Mouse (Mus musculus): ENCODE measurements around the gene Zfp523. TPM values are rescaled to one million over a fixed set of nuclear protein-coding genes. Genes with fewer than 3 reads are reported as not detected.

The Zfp523 gene
- polyA plus RNA-seq, 1 experiment from 2014 or later: 40.3 TPM

GRCm38 (mm10) chr17:28244214-28244613 is 67.3 kb downstream of the Zfp523 start:
- no peak overlapping the region for H3K9ac ChIP-seq (replicated peaks; ENCODE audit: low read depth, low read length)
- 85% methylated on average over 6 of the region's 6 CpGs for WGBS
- no peak for ATAC-seq
- peaks cover 5% of the 10 kb centered on the region; the same call in 1 of the 2 replicates for H3K4me1 ChIP-seq (replicated peaks; ENCODE audit: control insufficient read depth, insufficient read depth, low read length)
- no peak overlapping the region for H3K4me3 ChIP-seq (replicated peaks; ENCODE audit: low read length)
- H3K9me3 ChIP-seq (ENCODE audit: control insufficient read depth, low read length): no peaks in the 10 kb centered on the region
- no peak overlapping the region for H3K4me2 ChIP-seq (ENCODE audit: low read length)
- H3K36me3 ChIP-seq (ENCODE audit: control insufficient read depth, insufficient read depth): no peaks in the 10 kb centered on the region
- no peaks in the 10 kb centered on the region for H3K27me3 ChIP-seq (replicated peaks; ENCODE audit: control insufficient read depth, insufficient read depth, low read length)
- H3K27ac ChIP-seq (ENCODE audit: low read length): no peak overlapping the region

- peaks cover 6% of the 10 kb centered on the region; the same call in 1 of the 2 replicates for H3K4me1 ChIP-seq (replicated peaks; ENCODE audit: control insufficient read depth, insufficient read depth, low read length)
- H3K27me3 ChIP-seq (replicated peaks; ENCODE audit: control insufficient read depth, insufficient read depth, low read length): no peaks in the 10 kb centered on the region
- 25% methylated on average over 6 of the region's 6 CpGs for WGBS
- no peak overlapping the region for H3K4me2 ChIP-seq (ENCODE audit: low read length)
- no peaks in the 10 kb centered on the region for H3K9me3 ChIP-seq (ENCODE audit: control insufficient read depth, low read length)
- no peaks in the 10 kb centered on the region for H3K36me3 ChIP-seq (ENCODE audit: control insufficient read depth, insufficient read depth)
- H3K4me3 ChIP-seq (replicated peaks; ENCODE audit: low read length): no peak overlapping the region
- no peak overlapping the region for H3K9ac ChIP-seq (replicated peaks; ENCODE audit: low read depth, low read length)
- no peak overlapping the region for H3K27ac ChIP-seq (ENCODE audit: low read length)
- peak; percentile 62 for ATAC-seq
Observed at GRCm38 (mm10) chr17:28244714-28245113, 67.8 kb downstream of the Zfp523 start.

- ATAC-seq: no peak
- 70% methylated on average over 11 of the region's 11 CpGs for WGBS
- Histone ChIP-seq H3K4me2 (ENCODE audit: low read length) (no peak overlapping the region), H3K9me3 (ENCODE audit: control insufficient read depth, low read length) (no peaks in the 10 kb centered on the region), H3K9ac (replicated peaks; ENCODE audit: low read depth, low read length) (no peak overlapping the region), H3K27ac (ENCODE audit: low read length) (no peak overlapping the region), H3K4me3 (replicated peaks; ENCODE audit: low read length) (no peak overlapping the region), H3K4me1 (replicated peaks; ENCODE audit: control insufficient read depth, insufficient read depth, low read length) (peaks cover 6% of the 10 kb centered on the region; the same call in 1 of the 2 replicates), H3K36me3 (ENCODE audit: control insufficient read depth, insufficient read depth) (no peaks in the 10 kb centered on the region), H3K27me3 (replicated peaks; ENCODE audit: control insufficient read depth, insufficient read depth, low read length) (no peaks in the 10 kb centered on the region)
Observed at GRCm38 (mm10) chr17:28246640-28247039, 69.7 kb downstream of the Zfp523 start.

GRCm38 (mm10) chr17:28247613-28248012 is 70.7 kb downstream of the Zfp523 start:
- H3K4me2 ChIP-seq (ENCODE audit: low read length): no peak overlapping the region
- no peaks in the 10 kb centered on the region for H3K9me3 ChIP-seq (ENCODE audit: control insufficient read depth, low read length)
- no peaks in the 10 kb centered on the region for H3K36me3 ChIP-seq (ENCODE audit: control insufficient read depth, insufficient read depth)
- 70% methylated on average over 6 of the region's 6 CpGs for WGBS
- peaks cover 6% of the 10 kb centered on the region; the same call in 1 of the 2 replicates for H3K4me1 ChIP-seq (replicated peaks; ENCODE audit: control insufficient read depth, insufficient read depth, low read length)
- ATAC-seq: no peak
- no peak overlapping the region for H3K4me3 ChIP-seq (replicated peaks; ENCODE audit: low read length)
- H3K27me3 ChIP-seq (replicated peaks; ENCODE audit: control insufficient read depth, insufficient read depth, low read length): no peaks in the 10 kb centered on the region
- H3K27ac ChIP-seq (ENCODE audit: low read length): no peak overlapping the region
- H3K9ac ChIP-seq (replicated peaks; ENCODE audit: low read depth, low read length): no peak overlapping the region

- Histone ChIP-seq H3K27me3 (replicated peaks; ENCODE audit: control insufficient read depth, insufficient read depth, low read length) (no peaks in the 10 kb centered on the region), H3K27ac (ENCODE audit: low read length) (no peak overlapping the region), H3K4me2 (ENCODE audit: low read length) (no peak overlapping the region), H3K9me3 (ENCODE audit: control insufficient read depth, low read length) (no peaks in the 10 kb centered on the region), H3K36me3 (ENCODE audit: control insufficient read depth, insufficient read depth) (no peaks in the 10 kb centered on the region), H3K4me1 (replicated peaks; ENCODE audit: control insufficient read depth, insufficient read depth, low read length) (peaks cover 6% of the 10 kb centered on the region; the same call in 1 of the 2 replicates), H3K4me3 (replicated peaks; ENCODE audit: low read length) (no peak overlapping the region), H3K9ac (replicated peaks; ENCODE audit: low read depth, low read length) (no peak overlapping the region)
- 55% methylated on average over 12 of the region's 12 CpGs for WGBS
- ATAC-seq: no peak
Observed at GRCm38 (mm10) chr17:28249062-28249461, 72.1 kb downstream of the Zfp523 start.

GRCm38 (mm10) chr17:28251579-28252280 is 74.8 kb downstream of the Zfp523 start:
- Histone ChIP-seq H3K36me3 (ENCODE audit: control insufficient read depth, insufficient read depth) (no peaks in the 10 kb centered on the region), H3K27ac (ENCODE audit: low read length) (no peak overlapping the region), H3K4me2 (ENCODE audit: low read length) (no peak overlapping the region), H3K9ac (replicated peaks; ENCODE audit: low read depth, low read length) (no peak overlapping the region), H3K4me1 (replicated peaks; ENCODE audit: control insufficient read depth, insufficient read depth, low read length) (peaks cover 10% of the 10 kb centered on the region), H3K4me3 (replicated peaks; ENCODE audit: low read length) (no peak overlapping the region), H3K9me3 (ENCODE audit: control insufficient read depth, low read length) (no peaks in the 10 kb centered on the region), H3K27me3 (replicated peaks; ENCODE audit: control insufficient read depth, insufficient read depth, low read length) (no peaks in the 10 kb centered on the region)
- 91% methylated on average over 12 of the region's 12 CpGs for WGBS
- ATAC-seq: no peak

GRCm38 (mm10) chr17:28252281-28252648 is 75.3 kb downstream of the Zfp523 start:
- 70% methylated on average over 5 of the region's 5 CpGs for WGBS
- ATAC-seq: no peak
- Histone ChIP-seq H3K27me3 (replicated peaks; ENCODE audit: control insufficient read depth, insufficient read depth, low read length) (no peaks in the 10 kb centered on the region), H3K4me2 (ENCODE audit: low read length) (no peak overlapping the region), H3K9me3 (ENCODE audit: control insufficient read depth, low read length) (no peaks in the 10 kb centered on the region), H3K4me3 (replicated peaks; ENCODE audit: low read length) (no peak overlapping the region), H3K4me1 (replicated peaks; ENCODE audit: control insufficient read depth, insufficient read depth, low read length) (peaks cover 10% of the 10 kb centered on the region), H3K9ac (replicated peaks; ENCODE audit: low read depth, low read length) (no peak overlapping the region), H3K36me3 (ENCODE audit: control insufficient read depth, insufficient read depth) (no peaks in the 10 kb centered on the region), H3K27ac (ENCODE audit: low read length) (no peak overlapping the region)

GRCm38 (mm10) chr17:28253216-28253615 is 76.3 kb downstream of the Zfp523 start:
- Histone ChIP-seq H3K27ac (ENCODE audit: low read length) (no peak overlapping the region), H3K4me1 (replicated peaks; ENCODE audit: control insufficient read depth, insufficient read depth, low read length) (peaks cover 10% of the 10 kb centered on the region), H3K9ac (replicated peaks; ENCODE audit: low read depth, low read length) (no peak overlapping the region), H3K36me3 (ENCODE audit: control insufficient read depth, insufficient read depth) (no peaks in the 10 kb centered on the region), H3K4me2 (ENCODE audit: low read length) (no peak overlapping the region), H3K4me3 (replicated peaks; ENCODE audit: low read length) (no peak overlapping the region), H3K9me3 (ENCODE audit: control insufficient read depth, low read length) (no peaks in the 10 kb centered on the region), H3K27me3 (replicated peaks; ENCODE audit: control insufficient read depth, insufficient read depth, low read length) (no peaks in the 10 kb centered on the region)
- 94% methylated on average over 7 of the region's 7 CpGs for WGBS
- no peak for ATAC-seq

- ATAC-seq: no peak
- no peak overlapping the region for H3K27ac ChIP-seq (ENCODE audit: low read length)
- no peaks in the 10 kb centered on the region for H3K36me3 ChIP-seq (ENCODE audit: control insufficient read depth, insufficient read depth)
- no peak overlapping the region for H3K9ac ChIP-seq (replicated peaks; ENCODE audit: low read depth, low read length)
- WGBS: 32% methylated on average over 4 of the region's 4 CpGs
- no peak overlapping the region for H3K4me3 ChIP-seq (replicated peaks; ENCODE audit: low read length)
- H3K4me1 ChIP-seq (replicated peaks; ENCODE audit: control insufficient read depth, insufficient read depth, low read length): peaks cover 7% of the 10 kb centered on the region
- H3K4me2 ChIP-seq (ENCODE audit: low read length): no peak overlapping the region
- H3K9me3 ChIP-seq (ENCODE audit: control insufficient read depth, low read length): no peaks in the 10 kb centered on the region
- no peaks in the 10 kb centered on the region for H3K27me3 ChIP-seq (replicated peaks; ENCODE audit: control insufficient read depth, insufficient read depth, low read length)
Observed at GRCm38 (mm10) chr17:28254804-28255203, 77.9 kb downstream of the Zfp523 start.
